Mouse (Mus musculus): Measurements from ENCODE around the gene Gm10272. TPM values are rescaled to one million over a fixed set of nuclear protein-coding genes. Genes with fewer than 3 reads are reported as not detected.

Gene Gm10272
- polyA plus RNA-seq (2015; fragmentation: Nextera tagmentation; extraction: Ambion mirVana): not detected in 2 replicates

DNA sequence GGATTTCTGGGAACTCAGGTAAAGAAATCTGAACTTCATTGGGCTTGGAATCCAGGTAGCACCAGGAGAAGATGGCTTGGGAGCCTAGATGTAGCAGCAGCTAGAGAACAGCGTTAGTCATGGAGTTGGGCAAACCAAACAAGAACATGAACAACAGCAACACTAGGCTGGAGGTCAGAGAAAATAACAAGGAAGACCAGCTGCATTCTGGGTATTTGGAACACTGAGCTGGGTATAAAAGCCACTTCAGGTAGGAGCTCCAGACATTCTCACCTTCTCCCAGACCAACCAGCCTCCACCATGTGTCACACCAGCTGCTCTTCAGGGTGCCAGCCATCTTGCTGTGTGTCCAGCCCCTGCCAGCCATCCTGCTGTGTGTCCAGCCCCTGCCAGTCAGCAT is at the start of gene Gm10272:
TSS of gene Gm10272 (plus strand) at position 301 of the 400 bp plus-strand sequence.
- H3K27ac ChIP-seq: no peak within 1 kb of the TSS
- H3K9ac ChIP-seq: no peak within 1 kb of the TSS
- H3K9me3 ChIP-seq: peaks cover 2% of the 10 kb centered on the region; the same call in 1 of the 2 replicates
- no peaks in the 10 kb centered on the region for H3K27me3 ChIP-seq (replicated peaks)
- H3K4me2 ChIP-seq (replicated peaks): no peak within 1 kb of the TSS
- no peaks in the 10 kb centered on the region for H3K36me3 ChIP-seq
- H3K4me3 ChIP-seq (replicated peaks): no peak within 1 kb of the TSS
- ATAC-seq: no peak
- WGBS: 97% methylated on average over 1 of the region's 1 CpGs
- H3K4me1 ChIP-seq (replicated peaks): no peaks in the 10 kb centered on the region

DNA sequence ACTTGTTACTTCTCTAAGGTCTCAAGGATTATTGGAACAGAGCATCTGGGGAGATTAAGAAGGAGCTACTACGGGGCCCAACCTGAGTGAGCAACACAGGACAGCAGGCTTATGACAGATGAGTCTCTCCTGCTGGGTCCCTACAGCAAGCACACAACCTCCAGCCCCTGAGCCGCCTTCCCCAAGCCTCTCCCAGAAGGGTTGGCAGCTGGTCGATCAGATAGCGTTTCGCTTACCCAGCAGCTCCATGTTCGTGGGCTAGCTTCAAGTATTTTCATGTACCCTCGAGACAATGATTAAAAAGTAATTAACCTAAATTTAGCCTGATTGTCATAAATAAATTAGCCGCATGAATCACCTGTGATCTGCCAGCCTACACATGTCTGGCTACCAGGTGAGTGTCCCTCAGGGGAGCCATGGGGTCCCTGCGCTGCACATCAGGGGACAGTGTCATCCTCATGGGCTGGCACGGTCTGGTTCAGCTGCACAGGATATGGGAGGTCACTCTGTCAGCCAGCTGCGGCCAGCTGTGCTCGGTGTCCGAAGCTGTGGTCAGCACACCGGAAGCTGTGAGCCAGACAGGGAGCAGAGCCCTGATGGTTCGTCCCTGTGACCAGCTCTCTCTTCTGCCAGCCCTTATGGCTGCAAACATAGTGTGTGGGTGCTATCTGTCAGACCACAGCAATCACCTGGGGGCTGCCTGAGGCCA is 48.0 kb upstream of the Gm10272 start:
- WGBS: 51% methylated on average over 15 of the region's 15 CpGs
- no peak overlapping the region for H3K9ac ChIP-seq
- no peak overlapping the region for H3K4me3 ChIP-seq (replicated peaks)
- ATAC-seq: no peak
- no peaks in the 10 kb centered on the region for H3K9me3 ChIP-seq
- no peak overlapping the region for H3K27ac ChIP-seq
- no peaks in the 10 kb centered on the region for H3K27me3 ChIP-seq (replicated peaks)
- H3K36me3 ChIP-seq: no peaks in the 10 kb centered on the region
- no peaks in the 10 kb centered on the region for H3K4me1 ChIP-seq (replicated peaks)
- no peak overlapping the region for H3K4me2 ChIP-seq (replicated peaks)

DNA sequence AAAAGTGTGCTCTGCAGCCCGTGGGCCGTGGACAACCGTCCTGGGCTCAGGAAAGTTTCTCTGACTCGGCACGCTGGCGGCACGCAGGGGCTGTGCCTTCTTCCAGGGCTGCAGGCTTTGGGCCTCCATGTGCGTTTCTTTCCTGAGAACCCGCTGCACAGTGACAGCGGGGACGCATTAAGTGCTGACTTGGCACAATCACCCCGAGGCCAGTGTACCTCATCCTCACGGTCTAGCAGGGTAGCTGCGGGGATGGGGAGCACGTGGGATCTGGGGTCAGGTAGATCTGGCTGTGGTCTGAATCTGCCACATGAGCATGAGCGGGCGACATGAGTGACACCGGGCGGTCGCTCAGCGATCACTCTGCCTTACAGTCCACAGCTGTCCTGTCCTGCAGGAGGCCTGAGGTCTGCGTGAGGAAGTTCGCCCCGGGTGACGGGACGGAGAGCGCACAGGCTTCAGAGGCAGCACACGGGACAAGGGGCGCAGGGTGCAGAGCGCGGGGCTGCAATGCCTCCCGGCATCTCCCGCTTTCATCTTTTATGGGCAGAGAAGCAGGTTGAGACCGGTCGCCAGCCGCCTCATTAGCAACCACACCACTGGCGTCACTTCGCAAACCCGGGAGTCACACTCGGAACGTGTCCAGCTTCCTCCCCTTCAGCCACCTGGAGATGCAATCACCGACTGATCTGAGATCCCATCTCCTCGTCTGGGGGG is 42.3 kb upstream of the Gm10272 start:
- 38% methylated on average over 43 of the region's 43 CpGs for WGBS
- ATAC-seq: no peak
- H3K9me3 ChIP-seq: no peaks in the 10 kb centered on the region
- H3K27me3 ChIP-seq (replicated peaks): peaks cover 8% of the 10 kb centered on the region; the same call in 1 of the 2 replicates
- no peaks in the 10 kb centered on the region for H3K4me1 ChIP-seq (replicated peaks)
- no peak overlapping the region for H3K4me3 ChIP-seq (replicated peaks)
- H3K9ac ChIP-seq: no peak overlapping the region
- H3K4me2 ChIP-seq (replicated peaks): 0 out of 2 replicates have a peak overlapping the region, but pooled peaks have one; percentile 4
- no peak overlapping the region for H3K27ac ChIP-seq
- no peaks in the 10 kb centered on the region for H3K36me3 ChIP-seq

DNA sequence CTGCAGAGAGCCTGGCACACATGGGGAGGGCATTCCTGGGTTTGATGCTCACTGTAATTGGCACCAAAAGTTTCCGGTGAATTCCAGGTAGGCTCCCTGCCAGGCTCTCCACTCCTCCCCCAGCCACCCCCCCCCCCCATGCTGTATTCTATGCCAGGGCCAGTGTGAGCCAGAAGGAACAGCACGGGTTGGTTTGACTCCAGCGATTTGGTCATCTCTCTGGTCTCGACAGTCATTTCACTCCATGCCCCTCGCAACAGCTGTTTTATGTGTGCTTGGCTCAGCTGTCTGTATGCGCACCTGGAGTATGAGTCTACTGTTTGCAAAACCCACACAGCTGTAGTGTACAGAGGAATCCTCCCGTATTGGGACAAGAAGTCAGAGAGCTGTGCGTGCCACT is 40.1 kb upstream of the Gm10272 start:
- no peak overlapping the region for H3K4me3 ChIP-seq (replicated peaks)
- no peaks in the 10 kb centered on the region for H3K9me3 ChIP-seq
- 77% methylated on average over 8 of the region's 8 CpGs for WGBS
- H3K9ac ChIP-seq: no peak overlapping the region
- H3K4me2 ChIP-seq (replicated peaks): no peak overlapping the region
- no peak overlapping the region for H3K27ac ChIP-seq
- H3K36me3 ChIP-seq: no peaks in the 10 kb centered on the region
- ATAC-seq: no peak
- peaks cover 8% of the 10 kb centered on the region; the same call in 1 of the 2 replicates for H3K27me3 ChIP-seq (replicated peaks)
- H3K4me1 ChIP-seq (replicated peaks): no peaks in the 10 kb centered on the region

DNA sequence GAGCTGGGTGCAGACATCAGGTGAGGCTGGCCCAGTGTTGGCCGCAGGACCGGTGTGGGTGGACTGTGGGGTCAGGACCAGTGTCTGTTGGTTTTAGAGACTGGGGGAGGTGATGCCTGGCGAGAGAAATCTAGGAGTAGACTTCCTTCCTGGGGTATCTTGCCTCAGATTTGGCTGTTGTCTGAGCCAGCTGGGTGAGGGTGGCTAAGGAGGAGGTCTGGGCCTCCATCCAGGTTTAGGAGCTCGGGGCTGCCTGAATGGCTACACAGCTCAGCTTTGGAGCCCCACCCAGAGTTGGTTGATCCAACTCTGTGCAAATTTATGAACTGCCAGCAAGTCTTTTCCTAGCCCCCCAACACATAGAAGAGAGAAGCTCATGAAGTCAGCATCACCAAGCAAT is 39.0 kb upstream of the Gm10272 start:
- WGBS: 82% methylated on average over 4 of the region's 4 CpGs
- no peak overlapping the region for H3K9ac ChIP-seq
- peaks cover 8% of the 10 kb centered on the region; the same call in 1 of the 2 replicates for H3K27me3 ChIP-seq (replicated peaks)
- H3K4me3 ChIP-seq (replicated peaks): no peak overlapping the region
- no peaks in the 10 kb centered on the region for H3K36me3 ChIP-seq
- ATAC-seq: no peak
- H3K4me2 ChIP-seq (replicated peaks): no peak overlapping the region
- H3K9me3 ChIP-seq: no peaks in the 10 kb centered on the region
- no peaks in the 10 kb centered on the region for H3K4me1 ChIP-seq (replicated peaks)
- no peak overlapping the region for H3K27ac ChIP-seq

DNA sequence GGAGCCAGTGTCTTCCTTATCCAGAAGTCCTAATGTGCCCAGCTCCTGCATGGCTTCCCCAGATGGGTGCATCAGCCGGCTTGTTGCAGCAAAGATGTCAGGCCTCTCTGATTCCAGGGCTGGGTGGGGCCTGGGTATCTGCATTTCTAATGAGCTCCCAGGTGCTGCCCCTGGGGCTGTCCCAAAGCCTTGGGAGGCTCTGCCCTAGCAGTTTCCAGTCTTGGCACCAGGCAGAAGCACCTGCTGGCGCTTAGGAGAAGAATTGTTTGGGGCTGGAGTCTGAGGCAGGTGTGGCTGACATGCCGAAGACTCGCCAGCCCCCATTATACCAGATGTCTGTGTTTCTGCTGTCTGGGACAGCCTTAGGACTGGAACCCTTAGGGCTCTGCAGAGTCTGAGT is 35.7 kb upstream of the Gm10272 start:
- H3K9me3 ChIP-seq: no peaks in the 10 kb centered on the region
- H3K27ac ChIP-seq: no peak overlapping the region
- no peak for ATAC-seq
- H3K36me3 ChIP-seq: no peaks in the 10 kb centered on the region
- no peak overlapping the region for H3K4me3 ChIP-seq (replicated peaks)
- no peaks in the 10 kb centered on the region for H3K4me1 ChIP-seq (replicated peaks)
- peaks cover under 1% of the 10 kb centered on the region; the same call in 1 of the 2 replicates for H3K27me3 ChIP-seq (replicated peaks)
- WGBS: 80% methylated on average over 4 of the region's 4 CpGs
- H3K4me2 ChIP-seq (replicated peaks): no peak overlapping the region
- H3K9ac ChIP-seq: no peak overlapping the region

DNA sequence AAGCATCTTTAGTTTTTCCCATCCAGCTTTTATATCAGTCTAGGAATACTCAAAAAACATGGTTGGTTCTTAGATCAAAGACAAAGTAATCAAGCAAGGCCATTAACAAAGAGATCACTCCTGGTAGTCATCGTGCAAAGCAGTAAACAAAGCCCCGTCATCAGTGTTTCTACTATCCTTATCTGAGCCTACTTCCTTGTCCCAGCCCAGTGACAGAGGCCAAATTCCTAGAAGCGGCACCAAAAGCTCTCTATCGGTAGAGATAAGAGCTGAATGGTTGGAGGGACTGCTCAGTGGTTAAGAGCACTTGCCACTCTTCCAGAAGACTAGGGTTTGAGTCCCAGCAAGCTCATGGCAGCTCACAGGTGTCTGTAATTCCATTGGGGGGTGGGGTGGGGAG is 34.9 kb upstream of the Gm10272 start:
- Histone ChIP-seq H3K4me2 (replicated peaks) (no peak overlapping the region), H3K27me3 (replicated peaks) (peaks cover 4% of the 10 kb centered on the region; the same call in 1 of the 2 replicates), H3K4me3 (replicated peaks) (no peak overlapping the region), H3K4me1 (replicated peaks) (no peaks in the 10 kb centered on the region), H3K36me3 (no peaks in the 10 kb centered on the region), H3K9ac (no peak overlapping the region), H3K27ac (no peak overlapping the region), H3K9me3 (no peaks in the 10 kb centered on the region)
- peak; percentile 72 for ATAC-seq
- WGBS: 23% methylated on average over 4 of the region's 4 CpGs

DNA sequence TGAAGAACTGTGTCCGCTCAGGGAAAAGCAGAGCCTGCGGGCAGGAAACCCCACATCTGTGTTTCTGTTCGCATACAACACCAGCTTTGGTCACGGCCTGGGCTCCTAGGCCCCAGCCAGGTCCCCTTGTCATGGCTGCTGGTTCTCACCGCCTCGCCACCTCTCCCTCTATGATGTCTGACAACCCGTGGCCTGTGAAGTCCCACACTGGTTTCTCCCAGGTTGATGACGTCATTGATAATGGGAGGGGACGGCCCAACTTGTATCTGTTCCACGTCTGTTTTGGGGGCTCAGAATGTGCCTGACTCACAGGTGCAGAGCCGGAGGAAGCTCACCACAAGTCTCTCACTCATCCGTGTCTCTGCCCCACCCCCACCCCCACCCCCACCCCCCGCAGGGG is 32.7 kb upstream of the Gm10272 start:
- H3K27ac ChIP-seq: no peak overlapping the region

DNA sequence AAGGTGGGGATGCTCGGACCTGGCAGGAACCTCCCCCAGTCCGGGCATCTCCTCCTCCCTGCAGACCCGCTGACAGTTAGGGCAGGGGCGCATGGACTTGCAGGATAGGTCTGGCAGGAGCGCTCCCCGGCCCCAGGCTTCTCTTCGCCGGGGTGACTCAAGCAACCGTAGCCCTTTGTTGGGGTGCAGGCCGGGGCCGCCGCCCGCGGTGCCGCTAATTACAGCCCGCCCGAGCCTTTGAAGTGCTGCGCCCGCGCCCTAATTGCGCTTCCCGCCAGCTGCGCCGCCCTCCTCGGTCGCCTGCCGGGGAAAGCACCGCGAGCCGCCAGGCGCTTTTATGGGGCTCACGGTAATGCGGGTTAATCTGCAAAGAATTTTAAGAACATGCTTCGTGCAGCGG is 28.9 kb upstream of the Gm10272 start:
- WGBS: under 1% methylated on average over 35 of the region's 35 CpGs
- 0 out of 2 replicates have a peak, but pooled peaks have one; percentile 36 for ATAC-seq
- Histone ChIP-seq H3K4me3 (replicated peaks) (peak overlapping the region; percentile 28), H3K36me3 (no peaks in the 10 kb centered on the region), H3K9me3 (no peaks in the 10 kb centered on the region), H3K27ac (no peak overlapping the region), H3K9ac (no peak overlapping the region), H3K4me1 (replicated peaks) (peaks cover 11% of the 10 kb centered on the region), H3K4me2 (replicated peaks) (peak overlapping the region; percentile 68), H3K27me3 (replicated peaks) (peaks cover 24% of the 10 kb centered on the region)

More for the DNA sequence above, 32.7 kb upstream of the Gm10272 start:
- H3K4me2 ChIP-seq (replicated peaks): no peak overlapping the region
- no peak for ATAC-seq
- peaks cover 11% of the 10 kb centered on the region for H3K4me1 ChIP-seq (replicated peaks)
- H3K9me3 ChIP-seq: no peaks in the 10 kb centered on the region
- H3K36me3 ChIP-seq: no peaks in the 10 kb centered on the region
- peaks cover 22% of the 10 kb centered on the region for H3K27me3 ChIP-seq (replicated peaks)
- WGBS: 63% methylated on average over 13 of the region's 13 CpGs
- no peak overlapping the region for H3K9ac ChIP-seq
- no peak overlapping the region for H3K4me3 ChIP-seq (replicated peaks)

DNA sequence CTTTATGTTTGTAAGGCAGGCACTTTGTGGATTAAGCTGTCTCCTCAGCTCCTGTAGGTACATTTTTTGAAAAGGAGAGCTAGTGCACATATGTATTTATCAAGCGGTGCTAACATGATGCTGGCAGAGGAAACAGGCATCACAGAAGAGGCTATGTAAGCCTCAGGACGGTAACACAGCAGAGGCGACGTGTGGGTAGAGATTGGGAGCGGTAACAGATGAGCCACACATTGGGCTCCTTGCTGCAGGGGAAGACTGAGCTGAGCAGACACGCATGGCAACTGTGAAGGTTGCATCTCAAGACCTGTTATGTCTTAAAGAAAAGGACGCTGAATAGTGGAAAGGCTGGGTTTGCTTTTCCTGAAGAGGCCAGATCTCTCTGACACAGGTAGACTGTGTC is 23.4 kb upstream of the Gm10272 start:
- Histone ChIP-seq H3K4me1 (replicated peaks) (peaks cover 12% of the 10 kb centered on the region), H3K36me3 (no peaks in the 10 kb centered on the region), H3K9ac (no peak overlapping the region), H3K27ac (no peak overlapping the region), H3K4me3 (replicated peaks) (no peak overlapping the region), H3K9me3 (no peaks in the 10 kb centered on the region), H3K4me2 (replicated peaks) (no peak overlapping the region), H3K27me3 (replicated peaks) (peaks cover 32% of the 10 kb centered on the region)
- 81% methylated on average over 7 of the region's 7 CpGs for WGBS
- ATAC-seq: no peak

DNA sequence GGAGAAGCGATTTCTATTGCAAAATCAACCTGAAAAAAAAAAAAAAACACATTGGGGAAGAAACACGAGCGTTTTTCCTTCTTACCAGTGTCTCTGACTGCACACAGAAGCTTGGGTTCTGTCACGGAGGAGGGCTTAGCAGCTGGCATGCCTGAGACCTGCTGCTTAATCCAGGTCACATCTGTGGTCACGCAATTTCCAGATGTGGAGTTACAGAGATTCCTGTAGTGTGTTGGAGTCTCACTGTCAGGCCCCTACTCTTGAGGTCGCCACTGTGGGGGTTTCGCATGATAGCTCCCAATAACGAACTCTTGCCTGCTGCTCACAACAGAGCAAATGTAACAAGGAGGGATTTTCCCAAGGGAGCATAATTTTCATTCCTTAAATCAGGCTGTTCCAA is 22.2 kb upstream of the Gm10272 start:
- Histone ChIP-seq H3K9ac (no peak overlapping the region), H3K27ac (no peak overlapping the region), H3K4me1 (replicated peaks) (peaks cover 10% of the 10 kb centered on the region; the same call in 1 of the 2 replicates), H3K9me3 (no peaks in the 10 kb centered on the region), H3K4me2 (replicated peaks) (no peak overlapping the region), H3K36me3 (no peaks in the 10 kb centered on the region), H3K27me3 (replicated peaks) (peaks cover 22% of the 10 kb centered on the region), H3K4me3 (replicated peaks) (no peak overlapping the region)
- 38% methylated on average over 8 of the region's 8 CpGs for WGBS
- no peak for ATAC-seq

DNA sequence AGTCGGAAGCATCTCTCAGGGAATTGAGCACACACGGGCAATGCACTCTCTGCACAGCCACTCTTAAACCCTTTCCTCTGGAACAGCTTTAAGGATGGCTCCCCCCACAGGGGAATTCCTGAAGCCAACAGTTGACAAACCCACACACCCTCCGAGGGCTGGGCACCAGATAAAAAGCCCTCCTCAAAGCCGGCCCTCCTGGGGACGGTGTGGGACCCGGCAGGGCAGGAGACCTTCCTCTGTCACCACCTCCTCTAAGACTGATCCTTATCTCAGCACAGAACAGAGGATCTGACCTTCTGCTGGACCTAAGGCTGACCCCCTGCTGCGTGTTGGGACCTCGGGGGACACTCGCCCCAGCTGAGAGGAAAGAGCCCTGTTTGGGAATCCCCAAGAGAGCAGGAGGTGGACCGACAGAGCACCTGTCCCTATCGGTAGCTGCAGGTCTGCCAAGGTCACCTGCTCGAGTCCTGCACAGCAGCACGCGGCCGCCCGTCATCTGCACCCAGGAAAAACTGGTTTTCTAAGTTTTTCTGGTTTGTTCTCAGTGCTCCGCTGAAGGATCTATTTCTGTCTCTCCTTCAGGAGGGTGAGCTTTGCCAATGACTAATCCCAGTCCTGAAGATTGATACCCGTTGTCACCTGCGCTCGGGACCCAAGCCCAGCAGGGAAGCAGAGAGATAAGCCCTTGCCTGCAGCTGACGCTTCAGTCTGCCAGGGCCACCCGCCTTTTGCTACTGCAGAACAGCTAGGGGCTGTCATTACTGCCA is 20.3 kb upstream of the Gm10272 start, which contains the start of gene Tspear:
TSS of gene Tspear (plus strand) at position 675 of the 770 bp plus-strand sequence.
- ATAC-seq: peak; percentile 81
- H3K27ac ChIP-seq: no peak within 1 kb of the TSS
- H3K4me3 ChIP-seq (replicated peaks): no peak within 1 kb of the TSS
- peak within 1 kb of the TSS; percentile 39 for H3K4me2 ChIP-seq (replicated peaks)
- WGBS: 5% methylated on average over 22 of the region's 22 CpGs
- H3K4me1 ChIP-seq (replicated peaks): peaks cover 10% of the 10 kb centered on the region; the same call in 1 of the 2 replicates
- no peaks in the 10 kb centered on the region for H3K9me3 ChIP-seq
- no peaks in the 10 kb centered on the region for H3K36me3 ChIP-seq
- H3K9ac ChIP-seq: no peak within 1 kb of the TSS
- peaks cover 22% of the 10 kb centered on the region for H3K27me3 ChIP-seq (replicated peaks)

Measured in intestine, embryonic 15.5 days (tissue).